Mouse (Mus musculus): ENCODE data around the gene Cyp46a1.

Gene Cyp46a1

GRCm38 (mm10) chr12:108363796-108364195, 29.6 kb downstream of the Cyp46a1 start:
- in situ Hi-C loops (cut with MboI), result no loop called here

DNA sequence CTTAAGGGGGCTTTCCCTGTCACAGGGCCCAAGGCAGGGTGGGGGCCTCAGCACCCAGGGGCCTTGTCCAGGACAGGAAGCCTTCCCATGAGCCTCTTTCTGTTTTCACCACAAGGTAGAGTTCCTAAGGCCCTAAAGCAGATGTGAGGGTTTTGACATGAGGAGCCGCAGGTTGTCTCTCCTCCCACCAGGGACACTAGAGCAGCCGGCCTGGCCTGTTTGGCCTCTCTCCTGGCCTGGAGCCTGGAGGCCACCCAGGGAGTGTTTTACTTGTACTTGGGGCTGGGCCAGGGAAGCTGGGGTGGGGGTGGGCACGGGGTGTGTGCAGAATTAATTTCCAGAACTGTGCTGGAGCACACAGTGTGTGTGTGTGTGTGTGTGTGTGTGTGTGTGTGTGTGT, 31.2 kb downstream of the Cyp46a1 start:
- in situ Hi-C loops (cut with MboI), result no loop called here

- in situ Hi-C loops (cut with MboI), result no loop called here
Observed at GRCm38 (mm10) chr12:108365868-108366267, 31.7 kb downstream of the Cyp46a1 start.

DNA sequence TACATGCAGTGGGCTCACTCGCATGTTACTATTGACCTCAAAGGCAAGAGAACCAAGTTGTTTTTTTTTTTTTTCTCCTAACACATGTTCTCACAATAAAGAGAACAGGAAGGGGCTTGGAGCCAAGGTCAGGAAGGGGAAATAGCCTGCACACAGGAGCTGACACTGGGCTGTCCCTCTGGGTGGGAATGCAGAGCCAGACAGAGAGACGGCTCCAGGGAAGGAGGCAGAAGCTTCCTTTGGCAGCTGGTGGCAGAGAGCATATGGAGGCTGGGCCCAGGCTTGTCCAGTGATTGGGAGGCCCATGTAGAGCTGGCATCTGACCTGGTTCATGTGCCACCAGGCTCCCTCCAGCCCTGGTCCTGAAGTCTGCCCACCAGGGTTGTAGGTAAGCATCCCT, 33.7 kb downstream of the Cyp46a1 start:
- in situ Hi-C loops (cut with MboI), result no loop called here

GRCm38 (mm10) chr12:108368921-108369320, 34.7 kb downstream of the Cyp46a1 start:
- in situ Hi-C loops (cut with MboI), result no loop called here

DNA sequence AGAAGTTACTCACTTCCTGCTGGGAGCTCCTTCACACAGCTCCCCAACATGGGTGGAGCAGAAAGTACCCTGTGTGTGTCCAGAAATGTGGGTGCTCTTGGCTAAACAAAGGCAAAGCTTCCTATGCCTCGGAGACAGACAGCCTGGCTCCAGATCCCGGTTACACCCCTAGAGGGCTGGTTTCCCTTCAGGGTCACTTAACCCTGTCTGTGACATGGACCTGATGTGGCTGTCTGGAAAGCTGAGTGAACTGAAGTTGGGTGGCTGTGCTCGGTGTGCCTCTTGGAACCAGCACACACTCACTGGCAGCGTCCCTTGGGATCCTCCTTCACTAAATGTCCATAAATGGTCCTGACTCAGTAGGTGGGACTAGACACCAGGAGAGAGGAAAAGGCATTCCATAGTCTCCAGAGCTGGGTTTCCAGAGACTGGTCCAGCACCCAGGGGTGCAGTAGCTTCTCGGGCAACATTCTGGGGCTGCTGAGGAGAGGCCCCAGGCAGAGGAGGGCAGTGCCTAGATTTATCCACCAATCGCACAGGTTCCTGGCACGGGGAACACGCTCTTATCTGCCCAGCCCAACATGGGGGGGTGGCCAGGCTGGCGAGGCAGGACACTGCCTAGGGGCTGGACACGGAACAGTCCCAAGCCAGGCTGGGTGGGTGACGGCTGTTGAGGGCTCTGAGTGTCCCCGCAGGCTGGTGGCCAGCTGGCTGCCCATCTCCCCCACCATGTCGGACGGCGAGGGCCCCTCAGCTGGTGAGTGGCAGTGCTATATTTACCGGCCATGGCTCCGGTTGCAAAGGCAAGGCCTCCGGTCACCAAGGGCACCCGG, 36.6 kb downstream of the Cyp46a1 start, which contains the start of gene Eml1:
TSS of gene Eml1 (plus strand) at position 362 of the 833 bp plus-strand sequence.
- in situ Hi-C loops (cut with MboI), result no loop called here

- in situ Hi-C loops (cut with MboI), result no loop called here
Observed at GRCm38 (mm10) chr12:108371429-108371765, 37.2 kb downstream of the Cyp46a1 start.

GRCm38 (mm10) chr12:108372241-108372640, 38.1 kb downstream of the Cyp46a1 start:
- in situ Hi-C loops (cut with MboI), result no loop called here

GRCm38 (mm10) chr12:108373611-108374010, 39.4 kb downstream of the Cyp46a1 start:
- in situ Hi-C loops (cut with MboI), result no loop called here

GRCm38 (mm10) chr12:108374689-108375088, 40.5 kb downstream of the Cyp46a1 start:
- in situ Hi-C loops (cut with MboI), result no loop called here

DNA sequence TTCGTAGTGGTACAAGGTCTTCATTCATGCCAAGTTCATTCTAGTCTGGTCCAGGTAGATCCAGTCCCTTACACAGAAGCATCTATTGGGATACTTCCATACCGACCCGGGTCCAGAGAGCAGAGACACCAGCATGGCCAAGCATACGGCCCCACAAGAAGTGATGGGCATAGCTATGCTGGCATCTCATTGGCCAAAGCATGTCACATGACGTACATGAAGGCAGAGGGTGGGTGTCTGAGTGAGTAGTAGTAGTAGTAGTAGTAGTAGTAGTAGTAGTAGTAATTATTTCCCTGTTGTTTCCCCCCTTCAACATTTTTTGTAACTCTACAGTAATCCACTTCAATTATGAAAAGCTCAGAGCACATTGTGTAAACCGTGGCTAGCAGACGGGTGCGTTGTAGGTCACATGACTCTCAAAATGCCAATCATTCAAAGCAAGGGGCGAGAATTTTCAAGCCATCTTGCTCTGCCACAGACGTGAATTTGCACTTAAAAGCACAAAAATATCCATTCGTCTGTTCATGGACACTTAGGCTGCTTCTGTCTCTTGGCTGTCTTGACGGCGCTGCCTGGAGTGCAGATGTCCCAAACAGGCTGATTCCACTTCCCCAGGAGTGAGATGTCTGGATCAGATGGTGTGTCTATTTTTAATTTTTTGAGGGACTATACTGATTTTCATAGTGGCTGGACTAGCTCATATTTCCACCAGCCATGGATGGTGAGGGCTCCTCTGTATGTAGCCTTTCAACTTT, 44.4 kb downstream of the Cyp46a1 start:
- in situ Hi-C loops (cut with MboI), result no loop called here

GRCm38 (mm10) chr12:108386476-108387232, 52.5 kb downstream of the Cyp46a1 start:
- in situ Hi-C loops (cut with MboI), result no loop called here

GRCm38 (mm10) chr12:108389718-108390117, 55.5 kb downstream of the Cyp46a1 start:
- in situ Hi-C loops (cut with MboI), result no loop called here

DNA sequence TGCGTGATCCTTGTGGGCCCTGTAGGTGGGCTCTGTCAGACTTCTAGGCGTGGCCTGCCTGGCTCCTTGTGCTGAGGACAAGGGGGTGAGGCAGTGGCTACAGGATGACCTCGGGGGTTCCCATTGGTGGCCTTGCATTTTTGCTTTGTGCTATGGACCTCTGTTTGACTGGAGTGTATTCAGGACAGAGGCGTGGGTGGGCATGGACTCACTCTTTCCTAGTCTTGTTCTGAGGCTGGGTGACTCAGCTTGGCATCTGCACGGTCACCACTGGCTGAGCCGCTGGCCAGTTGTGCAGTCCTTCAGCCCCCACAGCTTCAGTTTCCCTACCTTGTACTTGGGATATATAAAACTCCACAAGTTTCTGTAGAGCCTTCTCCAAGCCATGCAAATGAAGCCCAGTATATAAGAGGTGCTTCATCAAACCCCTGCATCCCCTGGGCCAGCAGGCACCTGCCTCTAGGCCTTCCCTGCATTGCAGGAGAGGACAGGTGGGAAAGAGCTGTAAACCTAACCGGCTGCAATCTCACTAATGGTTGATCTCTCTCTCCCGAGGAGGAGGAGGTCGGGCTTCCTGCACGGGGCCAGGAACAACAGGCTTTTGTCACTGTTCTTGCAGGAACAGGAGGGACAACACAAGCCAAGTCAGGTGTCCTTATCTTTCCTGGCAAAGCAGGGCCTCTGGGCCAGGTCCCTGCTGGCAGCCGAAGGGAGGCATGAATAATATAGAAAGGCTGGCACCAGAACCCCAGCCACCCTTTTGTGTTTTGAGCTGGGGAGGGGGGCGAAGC, 58.3 kb downstream of the Cyp46a1 start:
- in situ Hi-C loops (cut with MboI), result no loop called here

DNA sequence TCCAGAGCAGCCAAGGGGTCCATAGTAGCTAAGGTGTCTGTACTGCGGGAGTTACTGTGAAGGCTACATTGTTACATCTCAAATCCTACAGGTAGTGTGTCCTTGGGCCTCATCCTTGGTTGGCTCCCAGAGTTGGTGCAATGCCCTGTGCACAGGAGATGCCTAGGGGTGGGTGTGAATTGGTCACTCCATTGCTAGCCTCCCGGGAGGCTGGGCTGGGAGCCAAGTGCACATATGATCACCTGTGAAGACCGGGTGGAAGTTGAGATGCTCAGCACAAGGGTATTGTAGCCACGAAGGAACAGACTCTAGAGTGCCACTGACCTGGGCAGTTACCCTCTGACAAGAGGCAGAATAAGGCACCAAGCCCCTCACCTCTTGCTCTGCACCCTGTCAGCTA, 58.9 kb downstream of the Cyp46a1 start:
- in situ Hi-C loops (cut with MboI), result no loop called here

DNA sequence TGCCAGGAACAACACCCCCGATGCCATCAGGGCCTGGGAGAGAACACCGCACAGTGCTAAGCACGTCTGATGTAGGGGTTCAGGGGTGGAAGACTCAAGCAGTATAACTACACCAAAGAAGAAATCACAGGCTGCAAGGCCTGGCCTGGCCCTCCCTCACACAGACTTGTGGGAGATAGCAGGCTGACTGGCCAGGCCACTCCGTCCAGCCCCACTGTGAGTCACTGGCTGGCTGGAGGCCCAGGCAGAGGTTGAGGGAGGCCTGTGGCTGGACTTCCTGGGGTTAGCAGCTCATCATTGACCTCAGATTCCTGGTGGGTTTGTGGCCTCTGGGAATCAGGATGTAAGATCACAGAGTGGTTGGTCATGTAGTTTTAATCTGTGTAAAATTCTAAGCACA, 59.5 kb downstream of the Cyp46a1 start:
- in situ Hi-C loops (cut with MboI), result no loop called here

DNA sequence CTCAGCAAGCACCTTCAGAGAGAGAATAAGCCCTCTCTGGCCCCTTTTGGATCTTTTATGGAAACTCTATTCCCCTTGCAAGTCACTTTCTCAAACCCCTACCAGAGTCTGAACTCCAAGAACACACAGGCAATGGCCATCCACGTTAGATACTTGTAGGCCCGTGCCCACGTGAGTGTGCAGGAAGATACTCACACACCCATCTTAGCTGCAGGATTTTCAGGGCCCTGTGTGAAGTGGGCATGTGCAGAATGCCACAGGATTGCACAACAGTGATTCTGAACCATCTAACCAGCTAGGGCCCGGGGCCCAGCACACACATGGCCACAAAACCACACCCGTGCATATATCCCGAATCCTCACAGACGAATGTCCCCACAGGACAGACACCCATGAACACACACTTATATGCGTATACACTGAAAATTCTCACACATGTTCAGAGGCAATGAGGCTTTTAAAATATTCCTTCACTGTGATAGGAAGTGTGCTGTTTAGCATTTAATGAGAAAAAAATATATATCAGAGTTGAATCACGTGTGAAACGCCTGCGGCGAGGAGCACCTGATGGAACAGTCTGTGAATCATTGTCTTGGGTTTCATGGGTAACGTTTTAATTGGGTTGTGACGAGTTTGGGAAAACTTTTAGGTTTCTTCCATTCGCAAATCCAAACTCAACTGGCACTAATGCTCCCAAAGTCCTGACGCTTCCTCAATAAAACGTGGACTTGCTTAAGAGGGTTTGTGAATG, 60.5 kb downstream of the Cyp46a1 start:
- in situ Hi-C loops (cut with MboI), result no loop called here

- in situ Hi-C loops (cut with MboI), result no loop called here
Observed at GRCm38 (mm10) chr12:108395285-108395660, 61.1 kb downstream of the Cyp46a1 start.

- in situ Hi-C loops (cut with MboI), result no loop called here
Observed at GRCm38 (mm10) chr12:108396081-108396947, 62.1 kb downstream of the Cyp46a1 start.

GRCm38 (mm10) chr12:108398681-108399080, 64.5 kb downstream of the Cyp46a1 start:
- in situ Hi-C loops (cut with MboI), result no loop called here

All from mature B cell (primary cell).